Mouse (Mus musculus): ENCODE measurements around the gene Prss16. TPM values are rescaled to one million over a fixed set of nuclear protein-coding genes. Genes with fewer than 3 reads are reported as not detected.
A peak's percentile ranks its signal among the peaks of the same experiment; 100 is the strongest.
"Not testable (repeated sequence)": the region's sequence is repeated elsewhere in the genome, so short reads cannot be mapped to it uniquely, and the experiment has no call there.

Prss16 gene
- polyA plus RNA-seq, 2 experiments: 0.51 to 1.1 TPM

GRCm38 (mm10) chr13:22041651-22042567 is 32.4 kb upstream of the Prss16 start:
- 2% methylated on average over 13 of the region's 13 CpGs for WGBS
- ATAC-seq (ENCODE audit: low FRiP score, low read depth): no peak
- Histone ChIP-seq H3K27ac (replicated peaks; ENCODE audit: low read depth, low read length) (peak overlapping the region; percentile 90), H3K36me3 (ENCODE audit: control insufficient read depth, insufficient read depth, low read length) (no peaks in the 10 kb centered on the region), H3K4me2 (replicated peaks; ENCODE audit: low read depth, low read length, severe bottlenecking) (peak overlapping the region; percentile 79), H3K4me1 (ENCODE audit: control insufficient read depth, insufficient read depth, low read length) (peaks cover 17% of the 10 kb centered on the region), H3K9ac (ENCODE audit: low read depth, low read length, severe bottlenecking) (peak overlapping the region; percentile 43; the same call in 1 of the 2 replicates), H3K4me3 (replicated peaks; ENCODE audit: low read length) (peak overlapping the region; percentile 42), H3K9me3 (ENCODE audit: control insufficient read depth, low read length) (no peaks in the 10 kb centered on the region), H3K27me3 (ENCODE audit: control insufficient read depth, insufficient read depth, low read length) (no peaks in the 10 kb centered on the region)
- no peak for DNase-seq (ENCODE audit: low spot score)
- TF ChIP-seq POLR2A (IDR thresholded peaks at IDR 0.05; ENCODE audit: borderline replicate concordance, extremely low read depth, insufficient read depth, insufficient read length): no peak

DNA sequence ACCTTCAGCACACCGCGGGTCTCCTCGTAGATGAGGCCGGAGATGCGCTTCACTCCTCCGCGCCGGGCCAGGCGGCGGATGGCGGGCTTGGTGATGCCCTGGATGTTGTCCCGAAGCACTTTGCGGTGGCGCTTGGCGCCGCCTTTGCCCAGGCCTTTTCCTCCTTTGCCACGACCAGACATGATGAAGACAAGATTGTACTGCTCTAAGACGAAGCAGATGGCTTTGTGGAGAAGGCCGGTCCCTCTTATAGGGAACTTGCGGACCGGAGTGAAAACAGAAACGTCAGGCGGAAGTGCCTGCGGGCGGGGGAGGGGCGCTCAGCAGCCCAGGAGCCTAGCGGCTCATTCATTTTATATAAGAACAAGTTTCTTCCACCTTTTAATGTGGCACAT is 31.6 kb upstream of the Prss16 start, which contains the start of gene Hist1h4i:
TSS of gene Hist1h4i (minus strand) at position 221 of the 395 bp plus-strand sequence.
- Histone ChIP-seq H3K27ac (replicated peaks; ENCODE audit: low read depth, low read length) (peak within 1 kb of the TSS; percentile 90), H3K9ac (ENCODE audit: low read depth, low read length, severe bottlenecking) (peak within 1 kb of the TSS; percentile 55), H3K4me2 (replicated peaks; ENCODE audit: low read depth, low read length, severe bottlenecking) (peak within 1 kb of the TSS; percentile 79), H3K4me3 (replicated peaks; ENCODE audit: low read length) (peak within 1 kb of the TSS; percentile 42), H3K4me1 (ENCODE audit: control insufficient read depth, insufficient read depth, low read length) (peaks cover 19% of the 10 kb centered on the region)
- ATAC-seq (ENCODE audit: low FRiP score, low read depth) (peak; percentile 71), DNase-seq (ENCODE audit: low spot score) (peak; percentile 96)
- peak; percentile 58; the same call in 1 of the 2 replicates for TF ChIP-seq POLR2A (IDR thresholded peaks at IDR 0.05; ENCODE audit: borderline replicate concordance, extremely low read depth, insufficient read depth, insufficient read length)
- H3K27me3 ChIP-seq (ENCODE audit: control insufficient read depth, insufficient read depth, low read length); H3K9me3 ChIP-seq (ENCODE audit: control insufficient read depth, low read length); H3K36me3 ChIP-seq (ENCODE audit: control insufficient read depth, insufficient read depth, low read length): not testable (repeated sequence)
- WGBS: under 1% methylated on average over 21 of the region's 27 CpGs

DNA sequence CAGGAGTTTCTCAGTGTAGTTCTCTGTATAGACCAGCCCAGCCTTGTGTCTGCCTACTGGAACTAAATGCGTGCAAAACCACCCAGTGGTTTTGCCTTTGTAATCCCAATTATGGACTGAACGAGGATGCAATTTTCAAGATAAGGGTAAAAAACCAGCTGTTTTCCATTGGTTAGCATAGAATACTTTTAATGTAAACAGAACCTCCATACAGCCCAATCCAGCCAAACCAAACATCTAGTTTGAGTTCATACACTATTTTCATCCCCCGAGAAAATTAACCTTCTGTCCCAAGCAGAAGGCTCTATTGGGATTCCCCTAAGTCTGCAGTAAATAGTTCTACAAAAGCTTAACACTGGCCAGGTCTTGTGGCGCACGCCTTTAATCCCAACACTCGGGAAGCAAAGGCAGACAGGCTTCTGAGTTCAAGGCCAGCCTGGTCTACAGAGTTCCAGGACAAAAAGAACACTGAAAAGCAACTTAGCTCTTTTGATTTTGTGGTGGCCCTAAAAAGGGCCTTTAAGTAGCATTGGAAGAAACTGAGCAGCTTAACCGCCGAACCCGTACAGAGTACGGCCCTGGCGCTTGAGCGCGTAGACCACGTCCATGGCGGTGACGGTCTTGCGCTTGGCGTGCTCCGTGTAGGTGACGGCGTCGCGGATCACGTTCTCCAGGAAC is 31.1 kb upstream of the Prss16 start:
- H3K36me3 ChIP-seq (ENCODE audit: control insufficient read depth, insufficient read depth, low read length): no peaks in the 10 kb centered on the region
- H3K27me3 ChIP-seq (ENCODE audit: control insufficient read depth, insufficient read depth, low read length): no peaks in the 10 kb centered on the region
- ATAC-seq (ENCODE audit: low FRiP score, low read depth) (peak; percentile 27), DNase-seq (ENCODE audit: low spot score) (no peak)
- H3K4me2 ChIP-seq (replicated peaks; ENCODE audit: low read depth, low read length, severe bottlenecking): peak overlapping the region; percentile 79
- H3K4me3 ChIP-seq (replicated peaks; ENCODE audit: low read length): peak overlapping the region; percentile 42
- WGBS: 1% methylated on average over 18 of the region's 24 CpGs
- H3K9ac ChIP-seq (ENCODE audit: low read depth, low read length, severe bottlenecking): peak overlapping the region; percentile 55
- no peak; the same call in 1 of the 2 replicates for TF ChIP-seq POLR2A (IDR thresholded peaks at IDR 0.05; ENCODE audit: borderline replicate concordance, extremely low read depth, insufficient read depth, insufficient read length)
- peaks cover 19% of the 10 kb centered on the region for H3K4me1 ChIP-seq (ENCODE audit: control insufficient read depth, insufficient read depth, low read length)
- H3K27ac ChIP-seq (replicated peaks; ENCODE audit: low read depth, low read length): peak overlapping the region; percentile 90
- no peaks in the 10 kb centered on the region for H3K9me3 ChIP-seq (ENCODE audit: control insufficient read depth, low read length)

DNA sequence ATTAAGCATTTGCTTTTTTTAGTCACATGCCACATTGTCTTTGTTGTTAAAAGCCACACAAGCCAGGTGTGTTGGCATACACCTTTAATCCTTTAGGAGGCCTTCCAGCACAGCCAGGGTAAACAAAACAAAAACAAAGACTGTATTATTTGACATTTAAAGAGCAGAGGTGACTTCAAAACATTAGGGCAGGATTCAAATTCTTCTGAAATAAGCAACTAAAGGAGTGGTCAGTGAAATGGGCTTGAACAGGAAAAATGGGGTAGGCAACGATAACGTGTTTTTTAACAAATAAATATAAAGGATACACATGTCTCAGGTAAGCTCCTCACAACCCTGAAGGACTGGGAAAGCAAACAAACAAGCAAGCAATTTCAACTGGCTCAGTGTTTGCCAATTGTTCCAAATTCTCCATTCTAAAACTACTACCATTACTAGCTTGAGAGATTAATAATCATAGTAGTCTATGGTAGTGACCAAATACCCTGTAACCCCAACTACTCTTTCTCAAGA is 30.5 kb upstream of the Prss16 start:
- DNase-seq (ENCODE audit: low spot score) (no peak), ATAC-seq (ENCODE audit: low FRiP score, low read depth) (no peak)
- peak overlapping the region; percentile 42 for H3K4me3 ChIP-seq (replicated peaks; ENCODE audit: low read length)
- H3K4me1 ChIP-seq (ENCODE audit: control insufficient read depth, insufficient read depth, low read length): peaks cover 19% of the 10 kb centered on the region
- H3K4me2 ChIP-seq (replicated peaks; ENCODE audit: low read depth, low read length, severe bottlenecking): peak overlapping the region; percentile 79
- H3K9me3 ChIP-seq (ENCODE audit: control insufficient read depth, low read length): no peaks in the 10 kb centered on the region
- no peak for TF ChIP-seq POLR2A (IDR thresholded peaks at IDR 0.05; ENCODE audit: borderline replicate concordance, extremely low read depth, insufficient read depth, insufficient read length)
- peak overlapping the region; percentile 90 for H3K27ac ChIP-seq (replicated peaks; ENCODE audit: low read depth, low read length)
- no peaks in the 10 kb centered on the region for H3K27me3 ChIP-seq (ENCODE audit: control insufficient read depth, insufficient read depth, low read length)
- 9% methylated on average over 2 of the region's 2 CpGs for WGBS
- peak overlapping the region; percentile 55 for H3K9ac ChIP-seq (ENCODE audit: low read depth, low read length, severe bottlenecking)
- H3K36me3 ChIP-seq (ENCODE audit: control insufficient read depth, insufficient read depth, low read length): no peaks in the 10 kb centered on the region

DNA sequence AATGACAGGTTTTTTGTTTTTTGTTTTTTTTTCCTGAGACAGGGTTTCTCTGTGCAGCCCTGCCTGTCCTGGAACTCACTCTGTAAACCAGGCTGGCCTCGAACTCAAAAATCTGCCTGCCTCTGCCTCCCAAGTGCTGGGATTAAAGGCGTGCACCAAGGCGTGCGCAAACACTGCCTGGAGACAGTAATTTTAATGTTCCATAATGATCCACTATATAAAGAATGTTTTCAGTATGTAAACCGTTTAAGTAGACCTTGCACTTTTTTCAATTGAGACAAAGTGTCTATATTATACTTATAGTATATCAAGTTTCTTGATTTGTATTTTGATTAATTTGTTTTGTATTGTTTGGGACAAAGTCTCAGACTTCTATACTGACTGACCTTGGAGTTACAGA is 29.8 kb upstream of the Prss16 start:
- peaks cover 18% of the 10 kb centered on the region for H3K4me1 ChIP-seq (ENCODE audit: control insufficient read depth, insufficient read depth, low read length)
- H3K36me3 ChIP-seq (ENCODE audit: control insufficient read depth, insufficient read depth, low read length): no peaks in the 10 kb centered on the region
- ATAC-seq (ENCODE audit: low FRiP score, low read depth) (no peak), DNase-seq (ENCODE audit: low spot score) (no peak)
- no peaks in the 10 kb centered on the region for H3K27me3 ChIP-seq (ENCODE audit: control insufficient read depth, insufficient read depth, low read length)
- no peak overlapping the region for H3K9ac ChIP-seq (ENCODE audit: low read depth, low read length, severe bottlenecking)
- 0 out of 2 replicates have a peak overlapping the region, but pooled peaks have one; percentile 38 for H3K27ac ChIP-seq (replicated peaks; ENCODE audit: low read depth, low read length)
- no peaks in the 10 kb centered on the region for H3K9me3 ChIP-seq (ENCODE audit: control insufficient read depth, low read length)
- 61% methylated on average over 5 of the region's 5 CpGs for WGBS
- H3K4me3 ChIP-seq (replicated peaks; ENCODE audit: low read length): no peak overlapping the region
- peak overlapping the region; percentile 79; the same call in 1 of the 2 replicates for H3K4me2 ChIP-seq (replicated peaks; ENCODE audit: low read depth, low read length, severe bottlenecking)
- TF ChIP-seq POLR2A (IDR thresholded peaks at IDR 0.05; ENCODE audit: borderline replicate concordance, extremely low read depth, insufficient read depth, insufficient read length): no peak
